In the genomic region with DNA sequence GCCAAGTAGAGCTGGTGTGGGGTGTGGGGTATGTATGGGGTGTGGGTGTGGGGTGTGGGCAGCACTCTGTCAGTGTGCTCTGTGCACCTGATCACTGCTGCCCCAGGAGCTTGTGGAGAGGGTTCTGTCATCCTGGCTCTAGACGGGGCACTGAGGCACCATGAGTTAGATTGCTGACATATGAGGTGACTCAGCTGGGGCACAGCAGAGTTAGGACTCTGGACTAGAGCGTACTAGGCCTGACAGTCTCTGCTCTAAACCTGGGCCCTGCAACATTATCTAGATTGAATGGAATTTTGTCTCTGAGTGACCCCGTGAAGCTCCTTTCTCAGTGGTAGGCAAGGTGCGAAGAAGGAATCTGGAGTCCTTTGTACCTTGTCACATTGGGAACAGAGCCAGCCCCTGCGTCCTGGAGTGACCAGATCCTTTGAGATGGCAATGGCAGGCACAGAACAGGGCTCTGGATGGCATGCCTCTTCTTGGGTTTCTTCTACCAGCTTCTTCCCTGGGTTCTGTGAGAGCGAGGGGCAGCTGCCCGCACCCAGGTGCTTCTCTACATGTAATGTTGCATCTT, we compare ENCODE assay signal across 14 mouse cellular contexts. TPM values are rescaled to one million over a fixed set of nuclear protein-coding genes. Genes with fewer than 3 reads are reported as not detected.
DNase-seq lines count a peak whose midpoint lies in the region; ATAC-seq lines count a peak whose summit lies in the region.
"Had no signal": no experiment of that assay in that cellular context is flagged by ENCODE, and none has a peak within 500 bp of the region (broad histone marks: within the 10 kb centered on the region; RNA-seq: fewer than 3 reads in every experiment).

No protein-coding gene starts in this region.

- H3K9ac ChIP-seq in hindbrain, embryonic 16.5 days (ENCODE audit: low read depth, low read length): no peak overlapping the region
- no peak overlapping the region for H3K9ac ChIP-seq in hindbrain, embryonic 11.5 days (ENCODE audit: low read depth, low read length)
- no peak overlapping the region for H3K9ac ChIP-seq in intestine, embryonic 15.5 days
- H3K9ac ChIP-seq: forebrain, embryonic 13.5 days; hindbrain, embryonic 14.5 days had no signal

- no peak for DNase-seq in hindbrain, embryonic 11.5 days (ENCODE audit: low spot score)
- peak; percentile 27 for DNase-seq in adipocyte (ENCODE audit: low spot score)
- DNase-seq in kidney, postnatal 25 days: peak; percentile 72 to 77
- DNase-seq in ovary, postnatal 36 days (ENCODE audit: low spot score): no peak
- DNase-seq in right cerebral cortex, postnatal 36 days (ENCODE audit: low spot score in 2 of 2): no peak
- DNase-seq: layer of hippocampus, postnatal 36 days; lung, adult 18-20 months; spleen, adult 18-20 months; thymus, adult 2 months had no signal

- 83% methylated on average over 7 of the region's 7 CpGs for WGBS in hindbrain, embryonic 16.5 days
- WGBS in hindbrain, embryonic 11.5 days: 89% methylated on average over 7 of the region's 7 CpGs
- 72% methylated on average over 7 of the region's 7 CpGs for WGBS in intestine, embryonic 15.5 days

- H3K36me3 ChIP-seq in hindbrain, embryonic 16.5 days (ENCODE audit: control insufficient read depth, insufficient read depth, low read length): no peaks in the 10 kb centered on the region
- no peaks in the 10 kb centered on the region for H3K36me3 ChIP-seq in hindbrain, embryonic 11.5 days (ENCODE audit: control insufficient read depth, insufficient read depth, low read length)
- no peaks in the 10 kb centered on the region for H3K36me3 ChIP-seq in intestine, embryonic 15.5 days

- H3K4me1 ChIP-seq in hindbrain, embryonic 16.5 days (ENCODE audit: control insufficient read depth, insufficient read depth, low read depth, low read length): no peaks in the 10 kb centered on the region
- H3K4me1 ChIP-seq in hindbrain, embryonic 11.5 days (replicated peaks; ENCODE audit: control insufficient read depth, insufficient read depth, low read length): no peaks in the 10 kb centered on the region
- peaks cover 4% of the 10 kb centered on the region; the same call in 1 of the 2 replicates for H3K4me1 ChIP-seq in intestine, embryonic 15.5 days (replicated peaks)

- H3K27ac ChIP-seq in hindbrain, embryonic 16.5 days (ENCODE audit: low read depth, low read length): no peak overlapping the region
- no peak overlapping the region for H3K27ac ChIP-seq in hindbrain, embryonic 11.5 days (ENCODE audit: low read depth, low read length)
- no peak overlapping the region for H3K27ac ChIP-seq in intestine, embryonic 15.5 days
- H3K27ac ChIP-seq: forebrain, embryonic 13.5 days; hindbrain, embryonic 14.5 days; limb, embryonic 10.5 days had no signal

- ATAC-seq in hindbrain, embryonic 16.5 days: peak; percentile 5; the same call in 1 of the 2 replicates
- ATAC-seq in hindbrain, embryonic 11.5 days (ENCODE audit: low FRiP score): no peak
- peak; percentile 64; the same call in 1 of the 2 replicates for ATAC-seq in intestine, embryonic 15.5 days
- ATAC-seq: forebrain, embryonic 13.5 days had no signal

- H3K9me3 ChIP-seq in hindbrain, embryonic 16.5 days (ENCODE audit: control insufficient read depth, low read length): no peaks in the 10 kb centered on the region
- no peaks in the 10 kb centered on the region for H3K9me3 ChIP-seq in hindbrain, embryonic 11.5 days (ENCODE audit: control insufficient read depth, low read length)
- no peaks in the 10 kb centered on the region for H3K9me3 ChIP-seq in intestine, embryonic 15.5 days
- H3K9me3 ChIP-seq: forebrain, embryonic 13.5 days; limb, embryonic 10.5 days had no signal

- H3K27me3 ChIP-seq in hindbrain, embryonic 16.5 days (replicated peaks; ENCODE audit: control insufficient read depth, insufficient read depth, low read length): no peaks in the 10 kb centered on the region
- H3K27me3 ChIP-seq in hindbrain, embryonic 11.5 days (ENCODE audit: control insufficient read depth, insufficient read depth, low read length): no peaks in the 10 kb centered on the region
- H3K27me3 ChIP-seq in intestine, embryonic 15.5 days (replicated peaks): no peaks in the 10 kb centered on the region
- H3K27me3 ChIP-seq: forebrain, embryonic 13.5 days had no signal

- no peak overlapping the region for H3K4me2 ChIP-seq in hindbrain, embryonic 16.5 days (ENCODE audit: low read length)
- H3K4me2 ChIP-seq in hindbrain, embryonic 11.5 days (replicated peaks; ENCODE audit: low read depth, low read length): no peak overlapping the region
- H3K4me2 ChIP-seq in intestine, embryonic 15.5 days (replicated peaks): no peak overlapping the region
- H3K4me2 ChIP-seq: forebrain, embryonic 13.5 days; hindbrain, embryonic 14.5 days had no signal

- no peak overlapping the region for H3K4me3 ChIP-seq in hindbrain, embryonic 16.5 days (ENCODE audit: low read length)
- H3K4me3 ChIP-seq in hindbrain, embryonic 11.5 days (ENCODE audit: low read depth, low read length): no peak overlapping the region
- no peak overlapping the region for H3K4me3 ChIP-seq in intestine, embryonic 15.5 days (replicated peaks)
- H3K4me3 ChIP-seq: forebrain, embryonic 13.5 days; limb, embryonic 10.5 days had no signal

RNA-seq across cellular contexts. Expression of a gene that starts 20.2 kb away (rescaled TPM):
- polyA plus RNA-seq in hindbrain, embryonic 16.5 days (2015; fragmentation: Nextera tagmentation; extraction: Ambion mirVana): 44.8 and 53.0 TPM in 2 replicates
- 73.0 and 80.4 TPM in 2 replicates for polyA plus RNA-seq in hindbrain, embryonic 11.5 days (2014; fragmentation: Nextera tagmentation; extraction: Ambion mirVana)
- polyA plus RNA-seq in intestine, embryonic 15.5 days (2015; fragmentation: Nextera tagmentation; extraction: Ambion mirVana): 18.0 and 20.9 TPM in 2 replicates

Comparison
In these comparisons a context has a peak if more than half of its experiments do, and no peak if none do; other contexts are left out.
1. DNase-seq: peak in adipocyte (single experiment) and kidney, postnatal 25 days (2 of 2); none in hindbrain, embryonic 11.5 days (single experiment), ovary, postnatal 36 days (single experiment) and right cerebral cortex, postnatal 36 days (0 of 2).